Mouse (Mus musculus): ENCODE data around the gene Naf1.

DNA sequence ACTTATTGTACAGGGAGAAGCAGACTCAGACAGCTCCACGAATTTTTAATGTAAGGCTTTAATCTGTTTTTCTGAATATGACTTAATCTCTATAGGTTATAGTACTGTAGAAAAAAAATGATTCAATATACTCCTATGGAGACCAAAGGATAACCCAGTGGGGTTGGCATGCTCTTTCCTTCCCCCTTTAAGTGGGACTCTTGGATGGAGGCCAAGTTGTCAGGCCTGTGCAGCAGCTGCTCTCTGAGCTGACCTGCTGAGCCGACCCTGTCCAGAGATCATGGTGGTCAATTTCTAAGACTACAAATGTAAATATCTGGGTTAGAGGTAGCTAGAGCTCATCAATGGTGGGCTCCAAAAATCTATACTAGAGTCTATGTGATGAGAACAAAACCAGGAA lies 45.0 kb downstream of the Naf1 start:
- TF ChIP-seq CTCF (IDR thresholded peaks at IDR 0.05; ENCODE audit: low read depth) (no peak), EP300 (IDR thresholded peaks at IDR 0.05; ENCODE audit: low read depth) (no peak)
